Mouse (Mus musculus): ENCODE data around the gene Cbx8. TPM values are rescaled to one million over a fixed set of nuclear protein-coding genes. Genes with fewer than 3 reads are reported as not detected.

Cbx8 gene
- polyA plus RNA-seq, 1 experiment = 9.5 TPM

DNA sequence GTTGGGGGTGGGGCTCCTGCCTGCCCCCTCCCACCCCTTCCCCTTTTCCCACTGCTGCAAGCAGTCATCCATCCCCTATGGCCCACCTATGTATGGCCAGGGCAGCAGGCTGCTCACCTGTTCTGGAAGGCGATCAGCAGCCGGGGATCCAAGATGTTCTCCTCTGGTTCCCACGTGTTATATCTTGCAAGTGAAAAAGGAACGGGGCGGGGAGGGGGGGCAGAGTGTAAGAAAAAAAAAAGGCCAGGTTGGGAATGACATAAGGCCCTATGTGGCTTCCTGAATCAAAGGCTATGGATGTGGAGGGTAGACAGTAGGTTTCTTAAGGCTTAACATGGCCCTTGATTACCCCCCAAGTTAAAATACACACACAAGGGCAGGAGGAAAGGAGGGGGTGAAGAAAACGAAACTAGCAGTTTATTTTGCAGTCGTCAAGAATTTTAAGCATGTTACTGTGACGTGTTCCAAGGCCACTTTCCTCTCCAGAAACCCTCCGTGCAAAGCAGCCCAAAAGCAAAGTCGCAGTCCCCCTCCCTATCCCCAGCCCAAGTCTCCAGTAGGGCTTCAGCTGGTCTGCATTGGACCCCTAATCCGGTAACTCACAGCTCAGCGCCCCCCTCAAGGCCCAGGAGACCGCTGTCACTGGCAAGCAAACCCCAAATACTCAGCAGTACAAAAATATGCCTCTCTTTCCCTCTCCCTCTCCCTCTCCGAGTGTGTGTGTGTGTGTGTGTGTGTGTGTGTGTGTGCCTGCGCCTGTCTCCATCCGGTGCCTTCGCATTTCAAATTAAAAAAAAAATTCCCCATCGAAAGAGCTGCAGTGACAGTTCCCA lies 43.9 kb upstream of the Cbx8 start:
- Histone ChIP-seq H3K27ac (ENCODE audit: insufficient read depth, low read depth, low read length) (peak overlapping the region; percentile 75), H3K4me3 (ENCODE audit: insufficient read depth, low read length) (peak overlapping the region; percentile 77), H3K4me1 (ENCODE audit: control insufficient read depth, insufficient read depth, low read length) (peaks cover 19% of the 10 kb centered on the region)
- TF ChIP-seq CTCF (IDR thresholded peaks at IDR 0.05; ENCODE audit: low read depth, low read length) (no peak), POLR2A (IDR thresholded peaks at IDR 0.05; ENCODE audit: borderline replicate concordance, low read depth, low read length) (no peak)

- H3K27ac ChIP-seq (ENCODE audit: insufficient read depth, low read depth, low read length) = no peak overlapping the region
- no peak for TF ChIP-seq POLR2A (IDR thresholded peaks at IDR 0.05; ENCODE audit: borderline replicate concordance, low read depth, low read length)
- no peak for TF ChIP-seq CTCF (IDR thresholded peaks at IDR 0.05; ENCODE audit: low read depth, low read length)
- peaks cover 19% of the 10 kb centered on the region for H3K4me1 ChIP-seq (ENCODE audit: control insufficient read depth, insufficient read depth, low read length)
- peak overlapping the region; percentile 77 for H3K4me3 ChIP-seq (ENCODE audit: insufficient read depth, low read length)
These were observed 43.1 kb upstream of the Cbx8 start for GRCm38 (mm10) chr11:119083724-119084445.

GRCm38 (mm10) chr11:119082638-119083599 lies 42.1 kb upstream of the Cbx8 start:
- H3K4me3 ChIP-seq (ENCODE audit: insufficient read depth, low read length) = no peak overlapping the region
- peaks cover 18% of the 10 kb centered on the region for H3K4me1 ChIP-seq (ENCODE audit: control insufficient read depth, insufficient read depth, low read length)
- TF ChIP-seq CTCF (IDR thresholded peaks at IDR 0.05; ENCODE audit: low read depth, low read length) = no peak
- no peak for TF ChIP-seq POLR2A (IDR thresholded peaks at IDR 0.05; ENCODE audit: borderline replicate concordance, low read depth, low read length)
- H3K27ac ChIP-seq (ENCODE audit: insufficient read depth, low read depth, low read length) = no peak overlapping the region

GRCm38 (mm10) chr11:119081839-119082637 lies 41.3 kb upstream of the Cbx8 start:
- peaks cover 10% of the 10 kb centered on the region for H3K4me1 ChIP-seq (ENCODE audit: control insufficient read depth, insufficient read depth, low read length)
- peak; percentile 58; the same call in 1 of the 2 replicates for TF ChIP-seq CTCF (IDR thresholded peaks at IDR 0.05; ENCODE audit: low read depth, low read length)
- TF ChIP-seq POLR2A (IDR thresholded peaks at IDR 0.05; ENCODE audit: borderline replicate concordance, low read depth, low read length) = no peak
- H3K27ac ChIP-seq (ENCODE audit: insufficient read depth, low read depth, low read length) = no peak overlapping the region
- H3K4me3 ChIP-seq (ENCODE audit: insufficient read depth, low read length) = no peak overlapping the region

DNA sequence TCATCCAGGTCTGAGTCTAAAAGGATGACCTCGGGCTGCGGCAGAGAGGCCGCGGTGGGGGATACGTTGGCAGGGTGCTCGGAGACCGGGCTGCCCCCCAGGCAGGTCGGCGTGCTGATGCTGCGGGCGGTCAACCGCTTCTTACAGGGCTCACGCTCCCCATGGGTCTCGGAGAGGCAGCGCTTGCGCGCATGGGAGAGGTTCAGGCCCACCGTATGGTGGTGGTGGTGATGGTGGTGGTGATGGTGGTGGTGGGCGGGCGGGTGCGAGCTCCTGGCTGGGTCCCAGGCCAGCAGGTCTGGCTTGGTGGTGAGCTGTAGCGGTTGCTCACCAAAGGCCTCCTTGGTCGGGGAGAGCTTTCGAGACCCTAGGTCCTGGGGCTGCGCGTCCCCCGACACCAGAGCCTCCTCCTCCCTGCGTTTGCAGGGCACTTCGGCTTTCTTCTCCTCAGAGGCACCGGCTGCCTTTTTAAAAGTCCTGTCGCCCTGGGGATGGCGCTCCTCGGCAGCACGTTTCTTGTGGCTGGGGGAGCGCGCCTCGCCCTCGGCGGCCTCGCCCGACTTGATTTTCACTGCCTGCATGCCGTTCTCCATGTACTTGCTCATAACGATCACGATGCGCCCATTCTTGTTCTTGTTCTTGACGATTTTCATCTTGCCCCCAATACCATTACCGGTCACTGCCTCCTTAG lies 40.5 kb upstream of the Cbx8 start:
- Histone ChIP-seq H3K27ac (ENCODE audit: insufficient read depth, low read depth, low read length) (no peak overlapping the region), H3K4me1 (ENCODE audit: control insufficient read depth, insufficient read depth, low read length) (peaks cover 6% of the 10 kb centered on the region), H3K4me3 (ENCODE audit: insufficient read depth, low read length) (no peak overlapping the region)
- TF ChIP-seq CTCF (IDR thresholded peaks at IDR 0.05; ENCODE audit: low read depth, low read length) = no peak
- TF ChIP-seq POLR2A (IDR thresholded peaks at IDR 0.05; ENCODE audit: borderline replicate concordance, low read depth, low read length) = no peak

GRCm38 (mm10) chr11:119080461-119081147 lies 39.8 kb upstream of the Cbx8 start:
- Histone ChIP-seq H3K27ac (ENCODE audit: insufficient read depth, low read depth, low read length) (no peak overlapping the region), H3K4me3 (ENCODE audit: insufficient read depth, low read length) (no peak overlapping the region), H3K4me1 (ENCODE audit: control insufficient read depth, insufficient read depth, low read length) (peaks cover 6% of the 10 kb centered on the region)
- TF ChIP-seq POLR2A (IDR thresholded peaks at IDR 0.05; ENCODE audit: borderline replicate concordance, low read depth, low read length) (no peak), CTCF (IDR thresholded peaks at IDR 0.05; ENCODE audit: low read depth, low read length) (no peak)

GRCm38 (mm10) chr11:119079445-119079837 lies 38.7 kb upstream of the Cbx8 start:
- H3K27ac ChIP-seq (ENCODE audit: insufficient read depth, low read depth, low read length) = no peak overlapping the region
- H3K4me1 ChIP-seq (ENCODE audit: control insufficient read depth, insufficient read depth, low read length) = peaks cover 6% of the 10 kb centered on the region

More at GRCm38 (mm10) chr11:119079445-119079837, 38.7 kb upstream of the Cbx8 start:
- H3K4me3 ChIP-seq (ENCODE audit: insufficient read depth, low read length) = no peak overlapping the region
- TF ChIP-seq CTCF (IDR thresholded peaks at IDR 0.05; ENCODE audit: low read depth, low read length) (no peak), POLR2A (IDR thresholded peaks at IDR 0.05; ENCODE audit: borderline replicate concordance, low read depth, low read length) (no peak)

Measured in bone marrow macrophage, adult 2 months (primary cell).